Mouse (Mus musculus): Measurements from ENCODE around the gene Cdca4. TPM values are rescaled to one million over a fixed set of nuclear protein-coding genes. Genes with fewer than 3 reads are reported as not detected.
"Not testable (repeated sequence)": the region's sequence is repeated elsewhere in the genome, so short reads cannot be mapped to it uniquely, and the experiment has no call there.

Gene Cdca4
- total RNA-seq, 2 experiments from 2014 or later, result 6.1 to 6.6 TPM

GRCm38 (mm10) chr12:112830141-112830540 lies 918 bp upstream of the Cdca4 start:
- DNase-seq, result no peak
- intact Hi-C loops (cut with DNase I), result no loop called here

- DNase-seq, result no peak
- intact Hi-C loops (cut with DNase I), result loop anchor here (2.0 kb wide), 1 partner anchor 20 kb away; the partner anchor contains the start of gene Clba1
Observed at GRCm38 (mm10) chr12:112828501-112829243, 551 bp downstream of the Cdca4 start.

- intact Hi-C loops (cut with DNase I), result no loop called here
- DNase-seq, result no peak
Observed at GRCm38 (mm10) chr12:112825901-112826300, 3.3 kb downstream of the Cdca4 start.

DNA sequence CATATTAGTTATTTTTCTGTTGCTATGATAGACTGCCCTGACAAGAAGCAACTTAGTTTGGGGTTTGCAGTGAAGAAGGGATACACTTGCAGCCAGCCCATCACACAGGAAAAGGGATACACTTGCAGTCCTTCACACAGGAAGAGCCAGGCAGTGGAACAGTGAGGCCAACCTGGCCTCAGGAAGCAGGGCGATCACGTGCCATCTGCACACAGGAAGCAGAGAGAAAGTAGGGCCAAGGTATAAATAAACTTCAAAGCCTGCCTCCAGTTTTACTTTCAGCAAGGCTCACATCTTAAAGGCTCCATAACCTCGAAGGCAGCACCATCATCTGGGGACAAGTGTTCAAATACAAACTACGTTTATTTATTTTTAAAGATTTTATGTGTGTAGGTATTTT lies 6.0 kb downstream of the Cdca4 start:
- intact Hi-C loops (cut with DNase I), result no loop called here

GRCm38 (mm10) chr12:112822676-112823075 lies 6.5 kb downstream of the Cdca4 start:
- no peak for DNase-seq
- intact Hi-C loops (cut with DNase I), result no loop called here

More for the DNA sequence above, 6.0 kb downstream of the Cdca4 start:
- DNase-seq, result no peak

DNA sequence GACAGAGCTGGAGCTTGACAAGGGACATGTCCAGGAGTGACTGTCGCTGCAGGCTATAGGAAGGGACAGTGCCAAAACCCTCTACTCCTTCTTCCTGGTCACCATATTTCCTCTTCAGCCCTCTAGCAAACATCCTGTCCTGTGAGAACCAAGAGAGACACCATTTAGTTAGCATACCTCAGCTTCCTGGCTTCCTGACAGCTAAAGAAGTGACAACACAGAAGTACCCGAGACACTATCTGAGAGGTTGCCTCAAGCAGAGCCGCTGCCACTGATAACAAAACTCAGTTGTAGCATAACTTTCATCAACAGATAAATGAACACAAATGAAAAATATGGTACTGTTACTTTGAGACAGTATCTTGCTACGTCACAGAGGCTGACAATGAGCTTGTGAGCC lies 7.2 kb downstream of the Cdca4 start:
- intact Hi-C loops (cut with DNase I), result no loop called here
- no peak for DNase-seq

GRCm38 (mm10) chr12:112821216-112821615 lies 8.0 kb downstream of the Cdca4 start:
- intact Hi-C loops (cut with DNase I), result no loop called here
- no peak for DNase-seq

DNA sequence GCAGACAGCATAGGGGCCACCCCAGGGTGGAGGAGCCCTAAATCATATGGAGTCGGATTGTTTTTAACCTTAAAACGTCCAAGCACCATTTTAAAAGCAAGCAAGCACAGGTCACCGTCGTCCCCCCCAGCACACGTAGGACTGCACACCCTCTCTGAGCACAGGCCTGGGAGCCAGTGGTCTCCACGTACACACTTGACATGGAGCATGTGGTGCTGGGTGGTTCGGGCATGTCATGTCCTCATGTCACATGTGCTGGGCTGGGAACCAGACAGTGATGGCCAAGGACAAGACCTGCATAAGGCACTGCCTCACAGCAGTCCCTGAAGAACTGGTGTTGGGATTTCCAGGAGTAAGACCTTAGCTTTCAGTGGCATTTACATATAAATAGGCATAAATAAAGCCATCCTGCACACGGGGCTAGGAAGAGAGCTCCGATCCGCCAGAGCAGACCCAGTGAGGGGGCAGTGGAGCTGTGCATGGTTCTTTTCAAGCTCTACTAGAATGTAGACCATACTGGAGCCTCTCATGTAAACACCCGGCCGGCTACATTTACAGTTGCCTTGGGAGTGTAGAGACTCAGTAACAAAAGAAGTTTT lies 8.7 kb downstream of the Cdca4 start:
- intact Hi-C loops (cut with DNase I), result no loop called here
- no peak for DNase-seq

DNA sequence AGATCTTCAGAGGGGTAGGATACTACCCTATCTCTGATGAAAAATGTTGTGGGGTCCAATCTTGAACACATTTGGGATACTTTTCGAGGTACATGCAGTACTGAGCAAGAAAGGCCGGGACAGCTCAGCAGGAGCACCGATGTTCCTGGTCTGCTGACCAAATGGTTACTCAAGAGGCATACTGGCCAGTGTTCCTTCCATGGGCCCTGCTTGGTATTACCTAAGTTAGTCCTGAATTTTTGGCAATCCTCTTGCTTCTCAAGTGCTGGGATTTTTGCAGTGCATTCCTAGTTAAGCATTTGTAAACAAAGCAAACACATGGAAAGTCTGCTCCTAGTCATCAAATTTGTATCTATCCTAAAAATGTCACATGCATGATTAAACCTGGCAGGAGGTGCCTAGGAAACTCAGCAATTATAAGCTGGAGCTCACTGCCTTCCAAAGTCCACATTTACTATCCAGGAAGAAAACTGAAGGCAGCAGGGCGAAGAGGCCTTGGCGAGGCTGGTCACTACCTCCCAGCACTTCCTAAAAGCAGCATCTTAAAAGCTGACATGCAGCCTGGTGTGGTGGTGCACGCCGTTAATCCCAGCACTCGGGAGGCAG lies 10.1 kb downstream of the Cdca4 start:
- intact Hi-C loops (cut with DNase I), result no loop called here
- no peak for DNase-seq

GRCm38 (mm10) chr12:112816866-112817265 lies 12.4 kb downstream of the Cdca4 start:
- DNase-seq, result not testable (repeated sequence)
- intact Hi-C loops (cut with DNase I), result loop anchor here (1.0 kb wide), 1 partner anchor 26 kb away; no protein-coding TSS in a partner anchor

GRCm38 (mm10) chr12:112816294-112816693 lies 12.9 kb downstream of the Cdca4 start:
- DNase-seq, result peak; percentile 54 to 58
- intact Hi-C loops (cut with DNase I), result loop anchor here (1.0 kb wide), 1 partner anchor 27 kb away; no protein-coding TSS in a partner anchor

- no peak for DNase-seq
- intact Hi-C loops (cut with DNase I), result no loop called here
Observed at GRCm38 (mm10) chr12:112814682-112815470, 14.3 kb downstream of the Cdca4 start.

DNA sequence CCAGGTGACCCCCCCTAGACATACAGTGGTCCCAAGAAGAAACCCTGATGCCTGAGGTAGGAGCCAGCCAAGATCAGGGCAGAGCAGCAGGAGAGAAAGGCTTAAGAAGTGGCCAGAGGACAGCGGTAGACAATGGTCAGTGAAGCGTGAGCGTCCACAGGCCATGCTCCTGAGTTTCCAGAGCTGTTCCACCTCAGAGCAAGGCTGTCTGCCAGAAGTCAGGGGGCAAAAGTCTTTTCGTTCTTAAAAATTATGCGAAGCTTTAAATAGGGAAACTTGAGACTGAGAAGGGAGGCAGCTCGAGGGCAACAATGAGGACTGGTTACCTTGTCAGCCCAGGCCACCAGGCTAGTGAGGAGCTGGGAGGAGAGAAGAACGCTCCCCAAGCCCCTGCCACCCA lies 15.9 kb downstream of the Cdca4 start:
- intact Hi-C loops (cut with DNase I), result no loop called here
- no peak for DNase-seq

- intact Hi-C loops (cut with DNase I), result no loop called here
- no peak for DNase-seq
Observed at GRCm38 (mm10) chr12:112810092-112810885, 18.9 kb downstream of the Cdca4 start.

DNA sequence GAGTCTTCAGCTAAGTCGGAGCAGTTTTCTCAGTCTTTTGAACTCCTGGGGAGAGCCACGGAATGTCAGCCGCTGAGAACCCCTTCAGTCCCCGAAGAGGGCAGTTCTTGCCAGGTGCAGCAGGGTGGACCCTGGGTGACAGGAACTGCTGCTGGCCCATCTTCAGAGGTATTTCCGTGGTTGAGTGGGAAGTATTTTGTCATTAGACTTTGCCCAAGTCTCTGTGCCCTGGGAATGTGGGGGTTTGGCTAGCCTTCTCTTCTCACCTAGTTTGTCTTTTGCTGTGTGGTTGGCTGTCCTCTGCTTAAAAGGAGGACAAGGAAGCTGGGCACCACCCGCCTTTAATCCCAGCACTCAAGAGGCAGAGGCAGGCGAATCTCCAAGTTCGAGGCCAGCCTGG lies 19.6 kb downstream of the Cdca4 start:
- no peak for DNase-seq
- intact Hi-C loops (cut with DNase I), result loop anchor here (2.0 kb wide), 1 partner anchor 19 kb away; the partner anchor contains the start of gene Cdca4

DNA sequence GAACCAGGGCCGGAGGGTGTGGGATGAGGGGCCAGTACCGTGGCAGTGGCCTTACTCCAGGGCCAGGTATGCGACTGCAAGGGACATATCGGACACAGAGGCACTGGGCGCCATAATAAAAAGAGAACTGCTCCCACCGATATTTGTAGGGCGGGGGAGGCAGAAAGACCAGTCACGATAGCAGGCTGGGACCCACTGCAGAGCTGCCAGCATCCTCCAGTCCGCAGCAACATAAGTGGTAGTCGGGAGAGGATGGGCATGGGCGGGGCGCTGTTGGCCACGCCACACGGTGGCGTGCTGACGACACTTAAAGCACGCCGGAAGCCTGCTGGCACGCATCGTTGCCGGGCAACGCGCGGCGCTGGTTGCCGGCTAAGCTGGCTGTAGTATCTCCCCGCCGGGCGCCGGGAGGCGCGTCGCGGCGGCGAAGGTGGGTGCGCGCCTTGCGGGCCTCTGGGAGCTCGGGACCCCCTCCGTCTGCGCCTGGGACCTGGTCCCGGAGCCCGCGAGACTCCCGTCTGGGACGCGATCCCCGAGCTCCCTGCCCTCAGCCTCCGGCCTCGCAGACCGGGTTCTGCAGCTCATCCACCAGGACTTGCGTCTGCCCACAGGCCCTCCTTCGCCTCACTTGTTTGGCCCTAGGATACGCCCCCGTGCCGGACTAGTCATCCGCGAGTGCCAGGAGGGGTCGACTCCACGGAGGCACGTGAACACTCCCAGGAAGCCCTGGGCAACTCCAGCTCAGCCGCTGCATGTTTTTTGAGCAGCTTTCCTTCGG lies 20.4 kb downstream of the Cdca4 start, which contains the start of gene Clba1:
Gene Clba1 (plus strand): TSS at position 351 of the 778 bp plus-strand sequence.
- peak; percentile 92 for DNase-seq
- intact Hi-C loops (cut with DNase I), result loop anchor here (2.0 kb wide), 1 partner anchor 20 kb away; the partner anchor contains the start of gene Cdca4

DNA sequence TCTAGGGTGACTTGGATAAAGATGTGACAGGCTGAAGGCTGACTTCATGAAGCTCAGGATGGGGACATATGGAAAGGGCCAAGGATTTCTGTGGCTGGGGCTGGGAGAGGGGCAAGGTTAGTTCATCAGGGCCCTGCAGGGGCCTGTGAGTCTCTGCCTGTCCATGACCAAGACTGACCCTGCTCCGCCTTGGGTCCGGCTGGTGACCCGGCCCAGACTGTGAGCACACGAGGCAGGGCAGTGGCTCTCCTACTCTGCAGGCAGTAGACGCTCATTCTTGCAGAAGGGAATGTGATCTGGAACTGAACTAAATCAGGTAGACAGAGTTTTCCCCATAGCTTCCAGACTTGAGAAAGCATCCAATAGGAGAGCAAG lies 21.0 kb downstream of the Cdca4 start:
- DNase-seq, result no peak
- intact Hi-C loops (cut with DNase I), result loop anchor here (2.0 kb wide), 1 partner anchor 21 kb away; the partner anchor contains the start of gene Cdca4

DNA sequence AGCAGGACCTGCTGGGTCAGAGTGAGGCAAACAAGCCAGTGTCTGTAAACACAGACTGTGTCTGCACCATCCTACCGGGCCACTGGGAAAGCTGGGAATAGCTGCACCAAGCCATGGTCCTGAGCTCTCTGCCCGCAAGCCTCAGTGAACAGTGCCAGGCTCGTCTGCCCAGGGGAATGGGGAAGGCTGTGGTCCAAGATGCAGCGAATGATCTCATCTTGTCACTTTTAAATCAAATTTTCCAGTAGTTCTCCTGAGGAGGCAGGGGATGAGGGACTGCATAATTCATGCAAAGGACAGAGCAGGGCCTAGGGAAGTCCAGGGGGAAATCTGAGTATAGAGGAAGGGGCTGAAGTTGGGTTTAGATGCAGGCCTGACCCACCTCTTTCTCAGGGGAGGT lies 21.4 kb downstream of the Cdca4 start:
- no peak for DNase-seq
- intact Hi-C loops (cut with DNase I), result loop anchor here (2.0 kb wide), 1 partner anchor 21 kb away; the partner anchor contains the start of gene Cdca4

DNA sequence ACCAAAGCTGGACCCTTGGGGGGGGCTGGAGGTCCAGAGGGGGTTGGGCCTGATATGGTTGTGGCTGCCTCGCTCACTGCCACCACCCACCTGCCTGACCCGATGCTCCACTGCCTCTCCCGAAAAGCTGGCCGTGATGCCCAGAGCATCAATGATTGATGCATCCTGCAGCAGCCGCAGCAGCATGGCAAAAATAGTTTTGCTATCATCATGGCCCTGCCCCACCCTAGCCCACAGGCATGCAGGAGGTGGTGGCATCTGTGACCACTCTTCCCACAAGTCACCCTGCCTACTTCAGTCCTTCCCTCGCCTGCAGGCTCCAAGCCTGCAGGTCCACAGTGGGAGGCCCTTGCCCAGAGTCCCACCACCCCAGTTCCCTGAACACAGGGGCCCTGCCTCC lies 23.2 kb downstream of the Cdca4 start:
- no peak for DNase-seq
- intact Hi-C loops (cut with DNase I), result no loop called here
